1 mouse cellular context compared by ENCODE assay signal in the genomic region with DNA sequence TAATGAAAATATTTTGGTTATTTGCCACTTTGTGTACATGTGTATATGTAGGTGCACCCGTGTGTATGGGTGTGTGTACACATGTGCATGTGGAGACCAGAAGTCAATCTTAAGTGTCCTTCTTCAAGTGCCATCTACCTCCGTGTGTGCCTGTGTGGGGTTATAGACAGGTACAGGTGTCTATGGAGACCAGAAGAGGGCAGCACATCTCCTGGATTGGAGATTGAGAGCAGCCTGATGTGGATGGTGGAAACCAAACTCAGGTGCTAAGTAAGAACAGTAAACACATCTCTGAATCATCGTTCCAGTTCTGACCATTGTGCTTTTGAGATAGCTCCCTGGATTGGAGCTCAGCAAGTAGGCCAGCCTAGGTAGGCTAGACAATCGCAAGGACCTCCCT.
TF ChIP-seq lines count a peak whose summit lies in the region.

No protein-coding gene starts in this region.

TF ChIP-seq in CH12.LX, 34 proteins besides CTCF, POLR2A, EP300 and RAD21:
- TF ChIP-seq USF1 (IDR thresholded peaks at IDR 0.05; ENCODE audit: low read depth, low read length) (no peak), SMC3 (IDR thresholded peaks at IDR 0.05; ENCODE audit: low read depth, low read length) (peak; percentile 54), MEF2A (IDR thresholded peaks at IDR 0.05; ENCODE audit: borderline replicate concordance, low read depth, low read length) (no peak)
TF ChIP-seq in CH12.LX: peak in this region for 1.
